In the genomic region with DNA sequence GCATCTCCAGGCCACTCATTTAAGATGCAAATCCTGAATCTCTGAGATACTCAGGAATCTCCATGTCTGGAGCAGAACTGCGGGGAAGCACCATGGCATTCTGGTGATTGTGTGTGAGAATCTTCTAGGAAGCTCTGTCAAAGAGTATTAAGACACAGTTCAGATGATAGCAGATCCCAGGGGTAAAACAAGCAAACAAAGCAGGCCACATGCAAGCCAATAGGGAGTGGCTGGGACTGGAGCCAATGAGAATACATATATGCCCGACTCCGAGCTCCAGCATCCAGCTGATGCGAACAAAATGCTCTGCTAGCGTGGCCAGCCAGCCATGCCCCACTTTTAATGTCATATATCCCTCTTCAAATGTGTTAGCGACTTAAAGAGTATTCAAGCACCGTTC, we compare ENCODE assay signal across 26 mouse cellular contexts. TPM values are rescaled to one million over a fixed set of nuclear protein-coding genes. Genes with fewer than 3 reads are reported as not detected.
DNase-seq lines count a peak whose midpoint lies in the region; ATAC-seq and TF ChIP-seq lines count a peak whose summit lies in the region.
"Had no signal": no experiment of that assay in that cellular context is flagged by ENCODE, and none has a peak within 500 bp of the region (broad histone marks: within the 10 kb centered on the region; RNA-seq: fewer than 3 reads in every experiment).

No protein-coding gene starts in this region.

- whole genome bisulfite sequencing in hindbrain, postnatal 0 days, result 46% methylated on average over 7 of the region's 7 CpGs
- WGBS in hindbrain, embryonic 12.5 days, result 83% methylated on average over 7 of the region's 7 CpGs
- 61% methylated on average over 7 of the region's 7 CpGs for WGBS in midbrain, embryonic 14.5 days
- 73% methylated on average over 7 of the region's 7 CpGs for WGBS in midbrain, embryonic 11.5 days

- TF ChIP-seq CTCF in hindbrain, postnatal 0 days (IDR thresholded peaks at IDR 0.05; ENCODE audit: low read depth), result no peak

- H3K36me3 ChIP-seq in hindbrain, postnatal 0 days (ENCODE audit: insufficient read depth, low read length), result no peaks in the 10 kb centered on the region
- no peaks in the 10 kb centered on the region for H3K36me3 ChIP-seq in hindbrain, embryonic 12.5 days
- H3K36me3 ChIP-seq in midbrain, embryonic 14.5 days (ENCODE audit: control insufficient read depth, insufficient read depth, low read length), result no peaks in the 10 kb centered on the region
- H3K36me3 ChIP-seq in midbrain, embryonic 11.5 days (ENCODE audit: control insufficient read depth, insufficient read depth, low read length), result no peaks in the 10 kb centered on the region
- H3K36me3 ChIP-seq: embryonic facial prominence, embryonic 13.5 days; forebrain, embryonic 10.5 days; heart, embryonic 10.5 days; heart, embryonic 13.5 days; hindbrain, embryonic 15.5 days had no signal

- peak; percentile 67 for DNase-seq in hindbrain, postnatal 0 days (ENCODE audit: low spot score)
- DNase-seq in midbrain, embryonic 14.5 days, result peak; percentile 48
- no peak for DNase-seq in midbrain, embryonic 11.5 days (ENCODE audit: low spot score, missing footprints)
- DNase-seq in NIH3T3 (ENCODE audit: low read depth), result peak; percentile 17
- peak; percentile 52 for DNase-seq in retina, embryonic 14.5 days (ENCODE audit: low spot score)
- no peak for DNase-seq in layer of hippocampus, adult 18-20 months (ENCODE audit: low spot score in 2 of 2)
- no peak for DNase-seq in heart, adult 9 months (ENCODE audit: low spot score in 2 of 2)
- DNase-seq: adrenal gland, postnatal 10 days; adrenal gland, postnatal 36 days; cerebellum, adult 11 months; cerebellum, adult 2 months; cerebellum, adult 9-11 months; cerebellum, postnatal 25 days; gastrocnemius, postnatal 25 days; heart, adult 18-20 months; heart, postnatal 4 days had no signal

- 0 out of 2 replicates have a peak, but pooled peaks cover 12% of the 10 kb centered on the region for H3K4me1 ChIP-seq in hindbrain, postnatal 0 days (ENCODE audit: insufficient read depth, low read length)
- peaks cover 5% of the 10 kb centered on the region; the same call in 1 of the 2 replicates for H3K4me1 ChIP-seq in hindbrain, embryonic 12.5 days
- 0 out of 2 replicates have a peak, but pooled peaks cover 3% of the 10 kb centered on the region for H3K4me1 ChIP-seq in midbrain, embryonic 14.5 days (ENCODE audit: control insufficient read depth, insufficient read depth, low read length)
- H3K4me1 ChIP-seq in midbrain, embryonic 11.5 days (ENCODE audit: control insufficient read depth, insufficient read depth, low read length), result 0 out of 2 replicates have a peak, but pooled peaks cover 6% of the 10 kb centered on the region
- H3K4me1 ChIP-seq: embryonic facial prominence, embryonic 13.5 days; hindbrain, embryonic 15.5 days had no signal

- H3K4me3 ChIP-seq in hindbrain, postnatal 0 days (ENCODE audit: low read length), result no peak overlapping the region
- H3K4me3 ChIP-seq in hindbrain, embryonic 12.5 days, result no peak overlapping the region
- no peak overlapping the region for H3K4me3 ChIP-seq in midbrain, embryonic 14.5 days (replicated peaks; ENCODE audit: low read depth, low read length)
- no peak overlapping the region for H3K4me3 ChIP-seq in midbrain, embryonic 11.5 days (ENCODE audit: low read depth, low read length)
- H3K4me3 ChIP-seq: embryonic facial prominence, embryonic 13.5 days; forebrain, embryonic 10.5 days; forebrain, embryonic 13.5 days; heart, embryonic 10.5 days; heart, embryonic 13.5 days; hindbrain, embryonic 15.5 days had no signal

- no peak overlapping the region for H3K4me2 ChIP-seq in hindbrain, postnatal 0 days (ENCODE audit: low read depth, low read length)
- no peak overlapping the region for H3K4me2 ChIP-seq in hindbrain, embryonic 12.5 days (replicated peaks)
- no peak overlapping the region for H3K4me2 ChIP-seq in midbrain, embryonic 14.5 days (ENCODE audit: low read length)
- no peak overlapping the region for H3K4me2 ChIP-seq in midbrain, embryonic 11.5 days
- H3K4me2 ChIP-seq: embryonic facial prominence, embryonic 13.5 days; forebrain, embryonic 13.5 days; heart, embryonic 13.5 days; hindbrain, embryonic 15.5 days had no signal

- no peak overlapping the region for H3K9ac ChIP-seq in hindbrain, postnatal 0 days (replicated peaks; ENCODE audit: low read length)
- no peak overlapping the region for H3K9ac ChIP-seq in hindbrain, embryonic 12.5 days
- no peak overlapping the region for H3K9ac ChIP-seq in midbrain, embryonic 14.5 days (replicated peaks; ENCODE audit: low read length)
- no peak overlapping the region for H3K9ac ChIP-seq in midbrain, embryonic 11.5 days (ENCODE audit: low read length)
- H3K9ac ChIP-seq: embryonic facial prominence, embryonic 13.5 days; forebrain, embryonic 13.5 days; heart, embryonic 13.5 days; hindbrain, embryonic 15.5 days had no signal

- H3K27ac ChIP-seq in hindbrain, postnatal 0 days, result no peak overlapping the region
- no peak overlapping the region for H3K27ac ChIP-seq in hindbrain, embryonic 12.5 days
- H3K27ac ChIP-seq in midbrain, embryonic 14.5 days (replicated peaks; ENCODE audit: low read depth, low read length), result no peak overlapping the region
- H3K27ac ChIP-seq in midbrain, embryonic 11.5 days (ENCODE audit: low read depth, low read length), result no peak overlapping the region
- H3K27ac ChIP-seq: embryonic facial prominence, embryonic 13.5 days; forebrain, embryonic 10.5 days; forebrain, embryonic 13.5 days; heart, embryonic 10.5 days; heart, embryonic 13.5 days; hindbrain, embryonic 15.5 days had no signal

- H3K9me3 ChIP-seq in hindbrain, postnatal 0 days (ENCODE audit: low read length), result no peaks in the 10 kb centered on the region
- no peaks in the 10 kb centered on the region for H3K9me3 ChIP-seq in hindbrain, embryonic 12.5 days (replicated peaks)
- no peaks in the 10 kb centered on the region for H3K9me3 ChIP-seq in midbrain, embryonic 14.5 days (ENCODE audit: control insufficient read depth, low read length)
- H3K9me3 ChIP-seq in midbrain, embryonic 11.5 days (ENCODE audit: control insufficient read depth, low read length), result no peaks in the 10 kb centered on the region
- H3K9me3 ChIP-seq: embryonic facial prominence, embryonic 13.5 days; forebrain, embryonic 10.5 days; forebrain, embryonic 13.5 days; heart, embryonic 10.5 days; hindbrain, embryonic 15.5 days had no signal

- ATAC-seq in hindbrain, postnatal 0 days, result no peak; the same call in 1 of the 2 replicates
- no peak for ATAC-seq in hindbrain, embryonic 12.5 days (ENCODE audit: low FRiP score)
- no peak for ATAC-seq in midbrain, embryonic 14.5 days (ENCODE audit: low FRiP score, low TSS enrichment)
- no peak for ATAC-seq in midbrain, embryonic 11.5 days (ENCODE audit: low FRiP score)
- ATAC-seq: CD4-positive, CD25-positive, alpha-beta regulatory T cell, adult 4 months; forebrain, embryonic 13.5 days; Patski had no signal

- H3K27me3 ChIP-seq in hindbrain, postnatal 0 days (ENCODE audit: insufficient read depth, low read length), result no peaks in the 10 kb centered on the region
- H3K27me3 ChIP-seq in hindbrain, embryonic 12.5 days, result no peaks in the 10 kb centered on the region
- no peaks in the 10 kb centered on the region for H3K27me3 ChIP-seq in midbrain, embryonic 14.5 days (ENCODE audit: control insufficient read depth, insufficient read depth, low read length)
- H3K27me3 ChIP-seq in midbrain, embryonic 11.5 days (ENCODE audit: control insufficient read depth, insufficient read depth, low read length), result no peaks in the 10 kb centered on the region
- H3K27me3 ChIP-seq: embryonic facial prominence, embryonic 13.5 days; forebrain, embryonic 13.5 days; heart, embryonic 13.5 days; hindbrain, embryonic 15.5 days; Patski had no signal

RNA-seq across cellular contexts. Expression of gene Galnt15, which starts 27.8 kb away (rescaled TPM):
- total RNA-seq in hindbrain, postnatal 0 days (2014; rRNA removed), result 3.3 and 5.1 TPM in 2 replicates
- polyA plus RNA-seq in hindbrain, postnatal 0 days (2015; fragmentation: Nextera tagmentation; extraction: Ambion mirVana), result 1.8 and 2.4 TPM in 2 replicates
- polyA plus RNA-seq in hindbrain, embryonic 12.5 days (2016; fragmentation: Nextera tagmentation; extraction: Ambion mirVana), result 0.12 and 0.14 TPM in 2 replicates
- 0.25 and 0.39 TPM in 2 replicates for polyA plus RNA-seq in midbrain, embryonic 14.5 days (2014; fragmentation: Nextera tagmentation; extraction: Ambion mirVana)
- polyA plus RNA-seq in midbrain, embryonic 11.5 days (2014; fragmentation: Nextera tagmentation; extraction: Ambion mirVana), result 0.08 and 0.11 TPM in 2 replicates
- total RNA-seq in layer of hippocampus, adult 18-20 months (2021), result 1 to 10 TPM; 2.0 to 2.4 TPM
- total RNA-seq: common myeloid progenitor, adult 5-6 weeks had no signal
- polyA plus RNA-seq: CD4-positive, CD25-positive, alpha-beta regulatory T cell, adult 4 months had no signal

Comparison
In these comparisons a context has a peak if more than half of its experiments do, and no peak if none do; other contexts are left out.
1. DNase-seq: peak in hindbrain, postnatal 0 days (single experiment), midbrain, embryonic 14.5 days (single experiment), NIH3T3 (single experiment) and retina, embryonic 14.5 days (single experiment); none in midbrain, embryonic 11.5 days (single experiment), layer of hippocampus, adult 18-20 months (0 of 2) and heart, adult 9 months (0 of 2).